Mouse (Mus musculus) layer of hippocampus, postnatal 25 days (tissue): ENCODE results near the gene Flnb. TPM values are rescaled to one million over a fixed set of nuclear protein-coding genes. Genes with fewer than 3 reads are reported as not detected.

Experiments
- DNase-seq, 2 experiments: peaks; one replicate each; pipeline ENCODE4 v3.0.0; 2022; ENCODE audit warnings: mixed read lengths in 2 of 2, low spot score in 1 of 2; ENCODE audit errors: extremely low spot score in 1 of 2
- total RNA-seq, 2 experiments: library from RNA; stranded (reverse); gene quantifications; 2 replicates each; pipeline ENCODE4 v1.2.3; 2021

The Flnb gene
- total RNA-seq = 10 to 100 TPM; 37.2 to 68.2 TPM

DNA sequence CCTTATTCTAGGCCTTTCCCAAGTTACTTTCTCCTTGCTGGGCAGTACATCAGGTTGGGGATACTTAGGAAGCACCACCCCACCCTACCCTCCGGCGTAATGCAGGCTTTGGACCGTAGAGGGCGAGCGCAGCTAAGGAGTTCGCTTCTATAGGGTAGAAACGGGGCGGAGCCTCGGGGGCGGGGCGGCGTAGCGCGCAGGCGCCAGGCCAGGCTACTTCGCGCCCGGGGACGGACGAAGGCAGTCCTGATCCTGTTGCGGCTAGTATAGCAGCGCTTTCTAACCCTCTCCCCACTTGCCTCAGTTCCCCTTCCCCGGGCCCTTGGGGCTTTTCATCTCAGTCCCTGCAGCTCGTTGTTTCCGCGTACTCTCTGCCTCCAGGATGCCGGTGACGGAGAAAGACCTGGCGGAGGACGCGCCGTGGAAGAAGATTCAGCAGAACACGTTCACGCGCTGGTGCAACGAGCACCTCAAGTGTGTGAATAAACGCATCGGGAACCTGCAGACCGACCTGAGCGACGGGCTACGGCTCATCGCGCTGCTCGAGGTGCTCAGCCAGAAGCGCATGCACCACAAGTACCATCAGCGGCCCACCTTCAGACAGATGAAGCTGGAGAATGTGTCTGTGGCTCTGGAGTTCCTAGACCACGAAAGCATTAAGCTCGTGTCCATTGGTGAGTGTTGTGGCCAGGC lies at the start of gene Flnb:
Gene Flnb (plus strand): TSS at position 188 of the 693 bp plus-strand sequence.
- DNase-seq = peak; percentile 95 to 99

- peak in 1 of 2 experiments; percentile 22 for DNase-seq
These were observed 43.9 kb upstream of the Flnb start for GRCm38 (mm10) chr14:7773714-7774389.

DNA sequence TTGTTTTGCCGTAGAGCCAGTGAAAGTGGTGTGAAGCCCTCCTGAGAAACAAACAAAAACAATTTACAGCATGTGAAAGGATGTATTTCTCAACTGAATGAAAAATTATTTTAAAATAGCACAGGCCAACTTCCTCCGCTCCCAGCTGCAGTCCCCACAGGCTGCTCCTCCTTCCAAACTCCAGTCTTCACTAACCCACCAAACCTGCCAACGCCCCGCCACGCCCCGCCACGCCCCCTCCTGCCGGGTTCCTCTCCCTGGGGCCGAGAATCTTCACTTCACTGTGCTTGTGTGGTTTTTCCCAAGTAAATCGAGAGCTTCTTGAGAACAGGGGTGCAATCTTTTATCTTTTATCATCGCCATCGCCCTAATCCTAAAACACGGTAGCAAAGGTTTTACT lies 31.7 kb upstream of the Flnb start:
- no peak for DNase-seq

- DNase-seq = no peak
These were observed 28.3 kb upstream of the Flnb start for GRCm38 (mm10) chr14:7789266-7790030.

GRCm38 (mm10) chr14:7791061-7791531 lies 26.7 kb upstream of the Flnb start:
- DNase-seq = no peak

DNA sequence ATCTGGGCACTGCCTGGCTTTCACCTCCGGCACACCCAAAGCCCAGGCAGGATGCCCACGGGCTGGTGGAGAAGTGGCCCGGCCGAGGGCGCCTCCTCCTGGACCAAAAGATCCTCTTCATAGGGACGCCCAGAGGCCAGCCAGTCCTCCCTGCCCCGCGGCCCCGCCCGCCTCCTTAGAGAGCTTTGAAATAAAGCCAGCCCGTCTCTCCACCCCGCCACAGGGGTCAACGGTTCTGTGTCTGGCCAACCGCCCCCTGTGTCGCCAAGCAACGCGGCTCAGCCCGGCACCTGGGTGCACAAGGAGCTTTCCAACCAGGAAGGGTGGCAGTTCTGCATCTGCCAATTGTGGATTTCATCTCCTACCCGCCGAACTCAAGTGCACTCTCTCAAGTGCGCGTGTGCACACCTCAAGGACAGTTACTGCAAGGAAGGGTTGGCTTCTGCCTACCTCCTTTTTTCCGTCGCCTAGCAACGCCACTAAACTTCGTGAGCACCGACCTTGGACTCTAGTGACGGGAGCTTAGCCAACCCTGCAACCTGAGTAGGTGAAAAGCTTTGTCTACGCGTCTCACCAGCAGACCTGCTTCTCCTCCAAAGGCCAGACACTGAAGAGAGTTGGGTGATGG lies 26.1 kb upstream of the Flnb start, which contains the start of gene Gm26661:
Gene Gm26661 (plus strand): TSS at position 56 of the 628 bp plus-strand sequence.
- DNase-seq = peak; percentile 12 to 27

- no peak for DNase-seq
These were observed 21.8 kb upstream of the Flnb start for GRCm38 (mm10) chr14:7795961-7796360.

GRCm38 (mm10) chr14:7800611-7801010 lies 17.1 kb upstream of the Flnb start:
- DNase-seq = no peak

DNA sequence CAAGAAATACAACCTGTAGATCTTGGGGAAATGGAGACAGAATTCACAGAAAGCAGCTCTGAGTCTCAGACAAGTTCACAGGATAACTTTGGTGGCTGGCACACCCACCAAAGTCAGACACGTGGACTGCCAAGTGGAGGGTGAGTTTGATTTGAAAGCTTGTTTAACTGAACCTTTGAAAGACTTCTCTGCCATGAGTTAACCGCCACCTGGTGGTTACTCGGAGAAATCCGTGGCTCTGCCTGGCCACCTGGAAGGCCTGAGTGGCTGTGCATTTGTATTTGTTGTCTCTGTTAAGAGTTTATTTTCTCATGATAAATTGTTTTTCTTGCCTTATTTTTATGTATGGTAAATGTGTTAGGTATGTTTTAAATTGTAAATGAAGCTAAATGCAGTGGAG lies 15.9 kb upstream of the Flnb start:
- no peak for DNase-seq

GRCm38 (mm10) chr14:7803874-7804557 lies 13.7 kb upstream of the Flnb start:
- no peak for DNase-seq

DNA sequence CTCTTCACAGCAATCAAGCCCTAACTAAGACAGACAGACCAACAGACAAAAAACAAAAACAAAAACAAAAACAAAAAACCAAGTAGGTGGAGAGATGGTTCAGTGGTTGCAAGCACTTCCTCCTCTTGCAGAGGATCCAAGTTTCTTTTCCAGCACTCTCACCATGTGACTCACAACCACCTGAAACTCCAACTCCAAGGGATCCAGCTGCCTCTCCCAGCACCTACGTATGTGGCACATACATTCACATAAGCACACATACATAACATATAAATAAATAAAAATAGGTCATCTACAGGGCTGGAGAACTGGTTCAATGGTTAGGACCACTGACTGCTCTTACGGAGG lies 13.2 kb upstream of the Flnb start:
- no peak for DNase-seq

DNA sequence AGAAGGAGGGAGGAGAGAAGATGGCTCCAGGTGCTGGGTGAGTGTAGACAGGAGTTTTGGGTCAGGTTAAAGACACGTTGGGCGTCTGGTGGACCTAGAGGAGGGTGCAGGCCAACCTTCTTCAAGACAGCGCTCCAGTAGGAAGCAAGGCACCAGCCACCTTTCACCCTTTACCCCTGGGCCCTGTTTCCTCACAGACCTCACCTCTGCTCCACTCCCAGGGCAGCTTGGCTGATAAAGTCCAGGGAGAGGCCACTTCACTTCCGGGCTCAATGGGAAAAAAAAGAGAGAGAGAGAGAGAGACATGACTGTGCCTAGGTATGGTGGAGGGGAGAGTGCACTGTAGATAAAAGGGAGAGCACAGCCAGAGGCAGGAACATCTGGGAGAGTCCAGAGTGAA lies 10.0 kb upstream of the Flnb start:
- DNase-seq = no peak

- no peak for DNase-seq
These were observed 9.2 kb upstream of the Flnb start for GRCm38 (mm10) chr14:7808501-7808981.

- no peak for DNase-seq
These were observed 8.5 kb upstream of the Flnb start for GRCm38 (mm10) chr14:7809043-7809955.

DNA sequence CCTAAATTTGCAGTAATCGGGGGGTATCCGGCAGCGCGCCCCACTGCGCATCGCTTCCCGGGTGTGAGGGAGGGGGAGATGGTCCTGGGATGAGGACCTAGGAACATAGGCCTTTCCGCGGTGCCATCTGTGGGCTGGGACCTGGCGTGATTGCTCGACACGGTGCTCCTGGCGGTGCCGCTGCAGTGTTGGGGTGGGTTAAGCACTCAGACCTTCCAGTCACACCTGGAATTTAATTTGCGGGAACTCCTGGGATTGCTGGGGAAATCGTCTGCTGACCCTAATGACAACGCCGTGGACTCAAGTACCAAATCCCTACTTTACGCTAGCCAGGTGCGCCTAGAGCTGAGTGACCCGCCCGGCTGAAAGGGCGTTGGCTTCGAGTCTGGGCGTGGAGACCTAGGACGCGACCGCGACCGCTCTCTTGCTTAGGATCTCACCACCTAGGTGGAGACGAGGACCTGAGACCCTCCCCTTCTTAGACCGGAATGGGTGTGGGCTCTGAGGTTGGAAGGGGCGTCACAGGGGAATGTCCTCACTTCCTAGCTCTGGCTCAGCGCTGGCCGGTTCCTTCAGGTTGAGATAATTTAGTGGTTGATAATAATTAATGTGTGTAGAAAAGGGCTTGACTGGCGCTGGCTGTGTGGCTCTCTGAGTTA lies 835 bp downstream of the Flnb start:
- no peak for DNase-seq

GRCm38 (mm10) chr14:7819446-7819845 lies 1.7 kb downstream of the Flnb start:
- DNase-seq = no peak

- DNase-seq = no peak
These were observed 3.6 kb downstream of the Flnb start for GRCm38 (mm10) chr14:7821341-7821740.

DNA sequence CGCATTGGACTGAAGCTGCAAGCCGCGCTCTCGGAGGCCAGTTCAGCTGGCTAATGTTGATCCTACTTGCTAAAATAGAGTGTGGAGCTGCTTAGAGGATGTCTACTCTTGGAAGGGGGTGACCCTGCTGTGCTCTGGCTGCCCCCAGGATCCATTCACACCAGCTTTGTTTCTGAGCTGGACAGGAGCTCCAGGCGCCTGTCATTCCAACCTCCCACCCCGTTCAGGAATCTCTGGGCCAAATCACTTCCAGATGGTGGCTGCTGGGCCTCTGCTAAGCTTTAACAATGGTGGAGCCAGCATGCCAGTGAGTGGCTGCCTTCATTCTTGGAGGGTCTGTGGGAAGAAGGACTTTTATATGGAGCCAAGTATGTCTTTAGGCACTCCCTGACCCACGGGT lies 4.9 kb downstream of the Flnb start:
- DNase-seq = no peak
